Mouse (Mus musculus): Measurements from ENCODE around the gene Rhbdf1. TPM values are rescaled to one million over a fixed set of nuclear protein-coding genes. Genes with fewer than 3 reads are reported as not detected.

Rhbdf1 gene
- polyA plus RNA-seq, 1 experiment: 40.6 TPM

- no peaks in the 10 kb centered on the region for H3K79me2 ChIP-seq (ENCODE audit: control insufficient read depth, insufficient read depth)
- H3ac ChIP-seq (ENCODE audit: control insufficient read depth, insufficient read length, low read depth): no peak overlapping the region
- no peaks in the 10 kb centered on the region for H3K79me3 ChIP-seq (ENCODE audit: low read depth)
- H3K27me3 ChIP-seq (ENCODE audit: control insufficient read depth, insufficient read depth, insufficient read length): no peaks in the 10 kb centered on the region
- no peak for TF ChIP-seq MYOG (IDR thresholded peaks at IDR 0.05; ENCODE audit: control insufficient read depth, extremely low read depth, insufficient read length)
- TF ChIP-seq MAX (IDR thresholded peaks at IDR 0.05): no peak
- no peak for TF ChIP-seq CTCF (IDR thresholded peaks at IDR 0.05; ENCODE audit: control insufficient read depth, insufficient read depth, insufficient read length)
- no peak for TF ChIP-seq CEBPB (IDR thresholded peaks at IDR 0.05; ENCODE audit: low read depth)
- no peak for TF ChIP-seq FOSL1 (IDR thresholded peaks at IDR 0.05; ENCODE audit: insufficient read depth, low read length, poor library complexity, severe bottlenecking)
- no peak for TF ChIP-seq MYOD1 (IDR thresholded peaks at IDR 0.05; ENCODE audit: control insufficient read depth, insufficient read length, low read depth)
- TF ChIP-seq USF1 (IDR thresholded peaks at IDR 0.05; ENCODE audit: low read depth): no peak
- H3K36me3 ChIP-seq (ENCODE audit: control insufficient read depth, insufficient read depth): peaks cover 64% of the 10 kb centered on the region
- H3K4me3 ChIP-seq (ENCODE audit: insufficient read depth, poor library complexity, severe bottlenecking): no peak overlapping the region
Observed at GRCm38 (mm10) chr11:32244064-32244463, 22.0 kb upstream of the Rhbdf1 start.

GRCm38 (mm10) chr11:32243205-32243955, 21.3 kb upstream of the Rhbdf1 start:
- no peaks in the 10 kb centered on the region for H3K79me2 ChIP-seq (ENCODE audit: control insufficient read depth, insufficient read depth)
- TF ChIP-seq MYOD1 (IDR thresholded peaks at IDR 0.05; ENCODE audit: control insufficient read depth, insufficient read length, low read depth) (no peak), CTCF (IDR thresholded peaks at IDR 0.05; ENCODE audit: control insufficient read depth, insufficient read depth, insufficient read length) (no peak), MYOG (IDR thresholded peaks at IDR 0.05; ENCODE audit: control insufficient read depth, extremely low read depth, insufficient read length) (no peak), USF1 (IDR thresholded peaks at IDR 0.05; ENCODE audit: low read depth) (no peak), FOSL1 (IDR thresholded peaks at IDR 0.05; ENCODE audit: insufficient read depth, low read length, poor library complexity, severe bottlenecking) (no peak), CEBPB (IDR thresholded peaks at IDR 0.05; ENCODE audit: low read depth) (no peak), MAX (IDR thresholded peaks at IDR 0.05) (no peak)
- no peaks in the 10 kb centered on the region for H3K79me3 ChIP-seq (ENCODE audit: low read depth)
- no peak overlapping the region for H3K4me3 ChIP-seq (ENCODE audit: insufficient read depth, poor library complexity, severe bottlenecking)
- H3K27me3 ChIP-seq (ENCODE audit: control insufficient read depth, insufficient read depth, insufficient read length): no peaks in the 10 kb centered on the region
- peaks cover 57% of the 10 kb centered on the region for H3K36me3 ChIP-seq (ENCODE audit: control insufficient read depth, insufficient read depth)
- H3ac ChIP-seq (ENCODE audit: control insufficient read depth, insufficient read length, low read depth): no peak overlapping the region

- Histone ChIP-seq H3ac (ENCODE audit: control insufficient read depth, insufficient read length, low read depth) (no peak overlapping the region), H3K27me3 (ENCODE audit: control insufficient read depth, insufficient read depth, insufficient read length) (no peaks in the 10 kb centered on the region), H3K36me3 (ENCODE audit: control insufficient read depth, insufficient read depth) (peaks cover 57% of the 10 kb centered on the region), H3K79me3 (ENCODE audit: low read depth) (no peaks in the 10 kb centered on the region), H3K4me3 (ENCODE audit: insufficient read depth, poor library complexity, severe bottlenecking) (no peak overlapping the region), H3K79me2 (ENCODE audit: control insufficient read depth, insufficient read depth) (no peaks in the 10 kb centered on the region)
- TF ChIP-seq MAX (IDR thresholded peaks at IDR 0.05): no peak
- TF ChIP-seq CEBPB (IDR thresholded peaks at IDR 0.05; ENCODE audit: low read depth): no peak
- no peak for TF ChIP-seq USF1 (IDR thresholded peaks at IDR 0.05; ENCODE audit: low read depth)
- no peak for TF ChIP-seq MYOG (IDR thresholded peaks at IDR 0.05; ENCODE audit: control insufficient read depth, extremely low read depth, insufficient read length)
- TF ChIP-seq MYOD1 (IDR thresholded peaks at IDR 0.05; ENCODE audit: control insufficient read depth, insufficient read length, low read depth): no peak
- no peak for TF ChIP-seq CTCF (IDR thresholded peaks at IDR 0.05; ENCODE audit: control insufficient read depth, insufficient read depth, insufficient read length)
- no peak for TF ChIP-seq FOSL1 (IDR thresholded peaks at IDR 0.05; ENCODE audit: insufficient read depth, low read length, poor library complexity, severe bottlenecking)
Observed at GRCm38 (mm10) chr11:32242209-32242608, 20.1 kb upstream of the Rhbdf1 start.

- Histone ChIP-seq H3K79me2 (ENCODE audit: control insufficient read depth, insufficient read depth) (no peaks in the 10 kb centered on the region), H3K36me3 (ENCODE audit: control insufficient read depth, insufficient read depth) (peaks cover 54% of the 10 kb centered on the region), H3ac (ENCODE audit: control insufficient read depth, insufficient read length, low read depth) (no peak overlapping the region)
Observed at GRCm38 (mm10) chr11:32241391-32241790, 19.3 kb upstream of the Rhbdf1 start.

GRCm38 (mm10) chr11:32238093-32238860, 16.2 kb upstream of the Rhbdf1 start:
- no peaks in the 10 kb centered on the region for H3K27me3 ChIP-seq (ENCODE audit: control insufficient read depth, insufficient read depth, insufficient read length)
- no peaks in the 10 kb centered on the region for H3K79me2 ChIP-seq (ENCODE audit: control insufficient read depth, insufficient read depth)
- no peaks in the 10 kb centered on the region for H3K79me3 ChIP-seq (ENCODE audit: low read depth)
- H3K4me3 ChIP-seq (ENCODE audit: insufficient read depth, poor library complexity, severe bottlenecking): no peak overlapping the region
- TF ChIP-seq MYOG (IDR thresholded peaks at IDR 0.05; ENCODE audit: control insufficient read depth, extremely low read depth, insufficient read length) (no peak), CTCF (IDR thresholded peaks at IDR 0.05; ENCODE audit: control insufficient read depth, insufficient read depth, insufficient read length) (peak; percentile 94)
- H3ac ChIP-seq (ENCODE audit: control insufficient read depth, insufficient read length, low read depth): no peak overlapping the region
- peaks cover 56% of the 10 kb centered on the region for H3K36me3 ChIP-seq (ENCODE audit: control insufficient read depth, insufficient read depth)

More at GRCm38 (mm10) chr11:32241391-32241790, 19.3 kb upstream of the Rhbdf1 start:
- H3K27me3 ChIP-seq (ENCODE audit: control insufficient read depth, insufficient read depth, insufficient read length): no peaks in the 10 kb centered on the region
- H3K79me3 ChIP-seq (ENCODE audit: low read depth): no peaks in the 10 kb centered on the region
- TF ChIP-seq MAX (IDR thresholded peaks at IDR 0.05) (no peak), MYOD1 (IDR thresholded peaks at IDR 0.05; ENCODE audit: control insufficient read depth, insufficient read length, low read depth) (no peak), MYOG (IDR thresholded peaks at IDR 0.05; ENCODE audit: control insufficient read depth, extremely low read depth, insufficient read length) (no peak)
- no peak overlapping the region for H3K4me3 ChIP-seq (ENCODE audit: insufficient read depth, poor library complexity, severe bottlenecking)
